Mouse (Mus musculus): ENCODE results near the gene Slc9a8. TPM values are rescaled to one million over a fixed set of nuclear protein-coding genes. Genes with fewer than 3 reads are reported as not detected.

Gene Slc9a8
- polyA plus RNA-seq, 1 experiment = 26.4 TPM

- Histone ChIP-seq H3K27me3 (ENCODE audit: control insufficient read depth, insufficient read depth, insufficient read length) (no peaks in the 10 kb centered on the region), H3ac (ENCODE audit: control insufficient read depth, insufficient read length) (peak within 1 kb of the TSS; percentile 90), H3K79me2 (ENCODE audit: control insufficient read depth, insufficient read depth) (peaks cover 54% of the 10 kb centered on the region), H3K4me3 (peak within 1 kb of the TSS; percentile 95), H3K36me3 (ENCODE audit: control insufficient read depth, insufficient read depth) (peaks cover 8% of the 10 kb centered on the region), H3K4me2 (ENCODE audit: low read depth) (peak within 1 kb of the TSS; percentile 95)
- no peak for TF ChIP-seq TCF12 (IDR thresholded peaks at IDR 0.05; ENCODE audit: insufficient read depth, poor library complexity, severe bottlenecking)
- TF ChIP-seq POLR2AphosphoS2 (IDR thresholded peaks at IDR 0.05; ENCODE audit: insufficient read length, low read depth) = peak; percentile 20
- no peak for TF ChIP-seq TCF3 (IDR thresholded peaks at IDR 0.05; ENCODE audit: insufficient read length, low read depth)
Observed at GRCm38 (mm10) chr2:167491757-167492708, 70.5 kb downstream of the Slc9a8 start, which contains the start of gene Rnf114. Gene Rnf114, plus strand, starts transcription at chr2:167492645.

GRCm38 (mm10) chr2:167492713-167493636 is 71.5 kb downstream of the Slc9a8 start, which contains the start of gene Spata2:
Gene Spata2, minus strand, starts transcription at chr2:167492887.
- TF ChIP-seq USF1 (IDR thresholded peaks at IDR 0.05; ENCODE audit: low read depth) = no peak
- TF ChIP-seq POLR2AphosphoS2 (IDR thresholded peaks at IDR 0.05; ENCODE audit: insufficient read length, low read depth) = peak; percentile 70
- TF ChIP-seq POLR2A (IDR thresholded peaks at IDR 0.05; ENCODE audit: insufficient read length, low read depth) = peak; percentile 88
- H3ac ChIP-seq (ENCODE audit: control insufficient read depth, insufficient read length) = peak within 1 kb of the TSS; percentile 90
- H3K27me3 ChIP-seq (ENCODE audit: control insufficient read depth, insufficient read depth, insufficient read length) = no peaks in the 10 kb centered on the region
- H3K4me3 ChIP-seq = peak within 1 kb of the TSS; percentile 95
- H3K79me2 ChIP-seq (ENCODE audit: control insufficient read depth, insufficient read depth) = peaks cover 45% of the 10 kb centered on the region
- peak within 1 kb of the TSS; percentile 95 for H3K4me2 ChIP-seq (ENCODE audit: low read depth)
- no peaks in the 10 kb centered on the region for H3K36me3 ChIP-seq (ENCODE audit: control insufficient read depth, insufficient read depth)

GRCm38 (mm10) chr2:167496437-167496836 is 74.9 kb downstream of the Slc9a8 start:
- Histone ChIP-seq H3K36me3 (ENCODE audit: control insufficient read depth, insufficient read depth) (no peaks in the 10 kb centered on the region), H3ac (ENCODE audit: control insufficient read depth, insufficient read length) (no peak overlapping the region), H3K4me2 (ENCODE audit: low read depth) (no peak overlapping the region), H3K27me3 (ENCODE audit: control insufficient read depth, insufficient read depth, insufficient read length) (no peaks in the 10 kb centered on the region), H3K79me2 (ENCODE audit: control insufficient read depth, insufficient read depth) (peaks cover 10% of the 10 kb centered on the region), H3K4me3 (no peak overlapping the region)
- no peak for TF ChIP-seq TCF3 (IDR thresholded peaks at IDR 0.05; ENCODE audit: insufficient read length, low read depth)
- TF ChIP-seq MYOD1 (IDR thresholded peaks at IDR 0.05; ENCODE audit: control insufficient read depth in 1 of 3, insufficient read length in 2 of 3, low read depth in 2 of 3) = no peak
- TF ChIP-seq SRF (IDR thresholded peaks at IDR 0.05; ENCODE audit: control insufficient read depth, insufficient read length, low read depth) = no peak
- no peak for TF ChIP-seq MAX (IDR thresholded peaks at IDR 0.05; ENCODE audit: low read depth)
- no peak for TF ChIP-seq USF1 (IDR thresholded peaks at IDR 0.05; ENCODE audit: low read depth)
- no peak for TF ChIP-seq POLR2AphosphoS2 (IDR thresholded peaks at IDR 0.05; ENCODE audit: insufficient read length, low read depth)
- TF ChIP-seq TCF12 (IDR thresholded peaks at IDR 0.05; ENCODE audit: insufficient read depth, poor library complexity, severe bottlenecking) = no peak
- no peak for TF ChIP-seq E2F4 (IDR thresholded peaks at IDR 0.05; ENCODE audit: insufficient read depth)
- no peak for TF ChIP-seq POLR2A (IDR thresholded peaks at IDR 0.05; ENCODE audit: insufficient read length, low read depth)
- TF ChIP-seq MYOG (IDR thresholded peaks at IDR 0.05; ENCODE audit: control insufficient read depth in 1 of 3, insufficient read depth in 1 of 3, insufficient read length in 2 of 3, low read depth in 2 of 3) = no peak
- TF ChIP-seq REST (IDR thresholded peaks at IDR 0.05; ENCODE audit: insufficient read depth, insufficient read length) = no peak
- no peak for TF ChIP-seq CEBPB (IDR thresholded peaks at IDR 0.05; ENCODE audit: insufficient read depth, poor library complexity, severe bottlenecking)

GRCm38 (mm10) chr2:167497272-167497671 is 75.8 kb downstream of the Slc9a8 start:
- no peak overlapping the region for H3K4me3 ChIP-seq
- H3K4me2 ChIP-seq (ENCODE audit: low read depth) = no peak overlapping the region
- TF ChIP-seq TCF3 (IDR thresholded peaks at IDR 0.05; ENCODE audit: insufficient read length, low read depth) (no peak), MYOD1 (IDR thresholded peaks at IDR 0.05; ENCODE audit: control insufficient read depth in 1 of 3, insufficient read length in 2 of 3, low read depth in 2 of 3) (no peak), SRF (IDR thresholded peaks at IDR 0.05; ENCODE audit: control insufficient read depth, insufficient read length, low read depth) (no peak), REST (IDR thresholded peaks at IDR 0.05; ENCODE audit: insufficient read depth, insufficient read length) (no peak), MAX (IDR thresholded peaks at IDR 0.05; ENCODE audit: low read depth) (no peak), MYOG (IDR thresholded peaks at IDR 0.05; ENCODE audit: control insufficient read depth in 1 of 3, insufficient read depth in 1 of 3, insufficient read length in 2 of 3, low read depth in 2 of 3) (no peak), E2F4 (IDR thresholded peaks at IDR 0.05; ENCODE audit: insufficient read depth) (no peak), USF1 (IDR thresholded peaks at IDR 0.05; ENCODE audit: low read depth) (no peak), POLR2A (IDR thresholded peaks at IDR 0.05; ENCODE audit: insufficient read length, low read depth) (no peak), TCF12 (IDR thresholded peaks at IDR 0.05; ENCODE audit: insufficient read depth, poor library complexity, severe bottlenecking) (no peak)
- H3K27me3 ChIP-seq (ENCODE audit: control insufficient read depth, insufficient read depth, insufficient read length) = no peaks in the 10 kb centered on the region
- no peak overlapping the region for H3ac ChIP-seq (ENCODE audit: control insufficient read depth, insufficient read length)
- H3K79me2 ChIP-seq (ENCODE audit: control insufficient read depth, insufficient read depth) = peaks cover 2% of the 10 kb centered on the region
- H3K36me3 ChIP-seq (ENCODE audit: control insufficient read depth, insufficient read depth) = no peaks in the 10 kb centered on the region

All from myocyte (in vitro differentiated cells).